Mouse (Mus musculus): Measurements from ENCODE around the gene Hagh. TPM values are rescaled to one million over a fixed set of nuclear protein-coding genes. Genes with fewer than 3 reads are reported as not detected.

The Hagh gene
- polyA plus RNA-seq, 1 experiment from 2014 or later: 71.5 TPM

- H3K9ac ChIP-seq: no peak overlapping the region
- 67% methylated on average over 10 of the region's 10 CpGs for WGBS
- no peaks in the 10 kb centered on the region for H3K4me1 ChIP-seq (replicated peaks; ENCODE audit: control insufficient read depth, insufficient read depth, low read length)
- no peaks in the 10 kb centered on the region for H3K9me3 ChIP-seq (ENCODE audit: control insufficient read depth, low read length)
- H3K27me3 ChIP-seq (ENCODE audit: control insufficient read depth, insufficient read depth, low read length): no peaks in the 10 kb centered on the region
- no peak overlapping the region for H3K4me3 ChIP-seq (replicated peaks; ENCODE audit: low read length)
- no peak overlapping the region for H3K4me2 ChIP-seq (replicated peaks)
- peaks cover under 1% of the 10 kb centered on the region for H3K36me3 ChIP-seq (replicated peaks; ENCODE audit: control insufficient read depth, insufficient read depth)
- ATAC-seq (ENCODE audit: low FRiP score) (no peak), DNase-seq (ENCODE audit: low spot score) (no peak)
- no peak overlapping the region for H3K27ac ChIP-seq
Measured at GRCm38 (mm10) chr17:24877336-24878116, 37.6 kb downstream of the Hagh start.

DNA sequence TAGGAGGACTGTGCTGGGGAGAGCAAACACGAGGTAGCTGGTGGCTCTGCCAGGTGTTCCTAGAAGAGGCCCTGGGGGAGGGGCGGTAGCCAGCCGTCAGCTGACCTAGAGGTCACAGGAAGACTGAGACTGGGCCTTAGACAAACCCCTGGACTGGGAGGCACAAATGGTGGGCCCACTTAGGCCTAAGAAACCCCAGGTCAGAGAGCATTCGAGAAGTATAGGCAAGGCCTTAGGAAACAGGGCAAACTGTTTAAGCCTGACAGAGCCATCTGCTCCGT, 38.1 kb downstream of the Hagh start:
- WGBS: 44% methylated on average over 5 of the region's 5 CpGs
- H3K36me3 ChIP-seq (replicated peaks; ENCODE audit: control insufficient read depth, insufficient read depth): peaks cover 6% of the 10 kb centered on the region
- H3K4me1 ChIP-seq (replicated peaks; ENCODE audit: control insufficient read depth, insufficient read depth, low read length): no peaks in the 10 kb centered on the region
- no peak overlapping the region for H3K9ac ChIP-seq
- no peak overlapping the region for H3K27ac ChIP-seq
- DNase-seq (ENCODE audit: low spot score) (no peak), ATAC-seq (ENCODE audit: low FRiP score) (no peak)
- no peak overlapping the region for H3K4me2 ChIP-seq (replicated peaks)
- no peak overlapping the region for H3K4me3 ChIP-seq (replicated peaks; ENCODE audit: low read length)
- no peaks in the 10 kb centered on the region for H3K9me3 ChIP-seq (ENCODE audit: control insufficient read depth, low read length)
- no peaks in the 10 kb centered on the region for H3K27me3 ChIP-seq (ENCODE audit: control insufficient read depth, insufficient read depth, low read length)

DNA sequence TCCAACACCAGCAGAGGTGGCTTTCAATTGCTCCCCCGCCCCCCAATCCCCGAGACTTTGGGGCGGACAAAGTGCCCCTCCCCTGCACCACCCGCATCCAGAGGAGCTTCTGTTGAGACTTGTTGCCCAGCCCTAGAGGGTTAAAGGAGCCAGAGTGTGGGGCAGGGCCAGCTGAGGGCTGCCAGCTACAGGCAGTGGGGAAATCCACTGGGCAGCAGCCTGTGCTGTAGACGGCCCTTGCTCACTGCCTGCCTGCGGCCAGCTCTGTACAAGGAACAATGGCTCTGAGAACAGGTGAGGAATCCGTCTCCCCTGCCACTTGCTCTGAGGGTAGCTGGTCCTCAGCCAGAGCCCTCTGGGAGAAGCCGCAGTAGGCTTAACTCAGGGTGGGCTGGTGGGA, 38.6 kb downstream of the Hagh start:
- no peak overlapping the region for H3K4me3 ChIP-seq (replicated peaks; ENCODE audit: low read length)
- H3K4me1 ChIP-seq (replicated peaks; ENCODE audit: control insufficient read depth, insufficient read depth, low read length): no peaks in the 10 kb centered on the region
- WGBS: 80% methylated on average over 8 of the region's 8 CpGs
- no peaks in the 10 kb centered on the region for H3K9me3 ChIP-seq (ENCODE audit: control insufficient read depth, low read length)
- H3K27me3 ChIP-seq (ENCODE audit: control insufficient read depth, insufficient read depth, low read length): no peaks in the 10 kb centered on the region
- H3K27ac ChIP-seq: no peak overlapping the region
- no peak overlapping the region for H3K4me2 ChIP-seq (replicated peaks)
- peaks cover 10% of the 10 kb centered on the region for H3K36me3 ChIP-seq (replicated peaks; ENCODE audit: control insufficient read depth, insufficient read depth)
- DNase-seq (ENCODE audit: low spot score) (no peak), ATAC-seq (ENCODE audit: low FRiP score) (no peak)
- no peak overlapping the region for H3K9ac ChIP-seq

- no peak overlapping the region for H3K4me3 ChIP-seq (replicated peaks; ENCODE audit: low read length)
- no peaks in the 10 kb centered on the region for H3K9me3 ChIP-seq (ENCODE audit: control insufficient read depth, low read length)
- no peak overlapping the region for H3K27ac ChIP-seq
- no peak for DNase-seq (ENCODE audit: low spot score)
- H3K9ac ChIP-seq: no peak overlapping the region
- WGBS: 54% methylated on average over 7 of the region's 7 CpGs
- no peak for ATAC-seq (ENCODE audit: low FRiP score)
- peaks cover 7% of the 10 kb centered on the region for H3K4me1 ChIP-seq (replicated peaks; ENCODE audit: control insufficient read depth, insufficient read depth, low read length)
- peaks cover 21% of the 10 kb centered on the region for H3K36me3 ChIP-seq (replicated peaks; ENCODE audit: control insufficient read depth, insufficient read depth)
- H3K4me2 ChIP-seq (replicated peaks): no peak overlapping the region
- no peaks in the 10 kb centered on the region for H3K27me3 ChIP-seq (ENCODE audit: control insufficient read depth, insufficient read depth, low read length)
Measured at GRCm38 (mm10) chr17:24881738-24882440, 41.9 kb downstream of the Hagh start.

DNA sequence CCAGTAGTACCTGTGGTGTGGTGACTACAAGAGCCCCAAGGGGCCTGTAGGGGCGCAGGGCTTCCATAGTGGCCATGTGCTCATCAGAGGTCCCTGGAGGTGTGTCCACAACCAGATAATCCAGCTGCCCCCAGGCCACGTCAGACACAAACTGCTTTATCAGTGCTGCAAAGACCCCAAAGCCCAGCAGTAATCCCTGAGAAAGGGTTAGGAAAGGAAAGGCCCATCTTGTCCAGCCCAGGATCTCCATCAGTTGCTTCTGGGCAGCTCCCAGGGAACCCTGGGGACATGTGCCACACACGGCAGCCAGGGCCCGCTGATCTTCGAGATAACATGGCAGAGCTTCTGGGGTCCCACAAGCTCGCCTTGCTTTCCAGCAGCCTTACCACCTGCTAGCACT, 44.4 kb downstream of the Hagh start:
- no peaks in the 10 kb centered on the region for H3K27me3 ChIP-seq (ENCODE audit: control insufficient read depth, insufficient read depth, low read length)
- DNase-seq (ENCODE audit: low spot score) (no peak), ATAC-seq (ENCODE audit: low FRiP score) (no peak)
- peaks cover 18% of the 10 kb centered on the region for H3K4me1 ChIP-seq (replicated peaks; ENCODE audit: control insufficient read depth, insufficient read depth, low read length)
- peaks cover 33% of the 10 kb centered on the region for H3K36me3 ChIP-seq (replicated peaks; ENCODE audit: control insufficient read depth, insufficient read depth)
- H3K4me3 ChIP-seq (replicated peaks; ENCODE audit: low read length): no peak overlapping the region
- no peaks in the 10 kb centered on the region for H3K9me3 ChIP-seq (ENCODE audit: control insufficient read depth, low read length)
- H3K27ac ChIP-seq: no peak overlapping the region
- no peak overlapping the region for H3K4me2 ChIP-seq (replicated peaks)
- 90% methylated on average over 6 of the region's 6 CpGs for WGBS
- H3K9ac ChIP-seq: no peak overlapping the region

GRCm38 (mm10) chr17:24885356-24886133, 45.6 kb downstream of the Hagh start:
- Histone ChIP-seq H3K9me3 (ENCODE audit: control insufficient read depth, low read length) (no peaks in the 10 kb centered on the region), H3K4me2 (replicated peaks) (peak overlapping the region; percentile 69), H3K36me3 (replicated peaks; ENCODE audit: control insufficient read depth, insufficient read depth) (peaks cover 45% of the 10 kb centered on the region), H3K27ac (no peak overlapping the region), H3K9ac (peak overlapping the region; percentile 49), H3K4me3 (replicated peaks; ENCODE audit: low read length) (peak overlapping the region; percentile 49), H3K27me3 (ENCODE audit: control insufficient read depth, insufficient read depth, low read length) (no peaks in the 10 kb centered on the region), H3K4me1 (replicated peaks; ENCODE audit: control insufficient read depth, insufficient read depth, low read length) (peaks cover 18% of the 10 kb centered on the region)
- DNase-seq (ENCODE audit: low spot score) (no peak), ATAC-seq (ENCODE audit: low FRiP score) (no peak)
- WGBS: 25% methylated on average over 22 of the region's 22 CpGs

DNA sequence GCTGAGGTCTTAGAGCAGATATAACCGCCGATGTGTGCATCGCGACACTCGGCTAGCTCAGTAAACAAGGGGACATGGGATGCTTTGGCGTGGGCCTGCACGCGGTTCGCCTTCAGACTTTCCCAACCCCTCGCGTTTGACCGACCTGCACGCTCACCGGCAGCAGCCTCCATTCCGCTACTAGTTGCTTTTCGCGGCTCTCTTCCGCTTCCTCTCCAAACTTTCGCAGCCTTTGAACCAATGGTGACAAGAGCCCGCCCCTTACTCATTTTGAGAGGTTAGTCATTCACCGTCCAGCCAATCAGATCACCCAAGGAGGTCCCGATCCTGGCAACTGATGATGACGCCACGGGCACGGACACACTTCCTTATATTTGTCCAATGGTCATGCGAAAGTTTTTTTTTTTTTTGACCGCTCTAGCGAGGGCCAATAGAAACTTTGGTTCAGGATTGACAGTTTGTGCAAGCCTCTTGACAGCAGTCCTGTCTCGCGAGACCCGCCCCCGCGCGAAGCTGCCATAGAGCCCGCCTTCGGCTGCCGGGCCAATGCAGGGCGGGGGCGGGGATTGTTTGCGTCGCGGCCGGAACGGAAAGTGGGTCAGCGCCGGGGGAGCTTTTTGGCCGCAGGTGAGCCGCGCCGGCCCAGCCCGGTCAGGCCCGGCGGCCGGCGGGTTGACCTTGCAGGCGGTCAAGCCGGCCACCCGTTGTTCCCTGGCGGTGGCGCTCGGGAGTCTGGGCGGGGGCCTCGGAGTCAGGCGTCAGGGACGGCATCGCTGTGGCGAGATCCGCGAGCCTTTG, 46.4 kb downstream of the Hagh start, which contains the start of the genes Nubp2 and Spsb3:
Gene Nubp2, minus strand, starts transcription at position 216 of the 798 bp plus-strand sequence.
Gene Spsb3, plus strand, starts transcription at position 510 of the 798 bp plus-strand sequence.
- H3K4me1 ChIP-seq (replicated peaks; ENCODE audit: control insufficient read depth, insufficient read depth, low read length): peaks cover 18% of the 10 kb centered on the region
- H3K9me3 ChIP-seq (ENCODE audit: control insufficient read depth, low read length): no peaks in the 10 kb centered on the region
- peak within 1 kb of the TSS; percentile 74 for H3K4me2 ChIP-seq (replicated peaks)
- under 1% methylated on average over 69 of the region's 69 CpGs for WGBS
- H3K9ac ChIP-seq: peak within 1 kb of the TSS; percentile 88
- no peaks in the 10 kb centered on the region for H3K27me3 ChIP-seq (ENCODE audit: control insufficient read depth, insufficient read depth, low read length)
- DNase-seq (ENCODE audit: low spot score): peak; percentile 98
- H3K4me3 ChIP-seq (replicated peaks; ENCODE audit: low read length): peak within 1 kb of the TSS; percentile 95
- H3K27ac ChIP-seq: peak within 1 kb of the TSS; percentile 82
- H3K36me3 ChIP-seq (replicated peaks; ENCODE audit: control insufficient read depth, insufficient read depth): peaks cover 53% of the 10 kb centered on the region
- ATAC-seq (ENCODE audit: low FRiP score): peak; percentile 96

DNA sequence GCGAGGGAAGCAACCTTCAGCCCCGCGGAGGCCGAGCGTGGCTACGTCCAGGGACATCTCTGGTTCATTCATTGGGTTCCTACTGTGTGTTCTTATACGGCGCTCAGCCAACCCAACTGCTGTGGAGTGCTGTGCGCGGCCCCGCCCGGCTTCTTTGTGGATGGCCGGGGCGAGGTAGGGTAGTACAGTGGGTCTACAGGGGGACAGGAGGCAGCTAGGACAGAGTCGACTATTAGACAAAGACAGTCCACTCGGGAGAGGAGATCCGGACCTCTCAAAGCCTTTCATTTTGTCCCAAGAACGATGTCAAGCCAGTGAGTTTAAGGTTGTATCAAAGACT, 47.0 kb downstream of the Hagh start:
- peak overlapping the region; percentile 82 for H3K27ac ChIP-seq
- WGBS: 2% methylated on average over 18 of the region's 18 CpGs
- H3K9ac ChIP-seq: peak overlapping the region; percentile 88
- DNase-seq (ENCODE audit: low spot score): no peak
- peaks cover 18% of the 10 kb centered on the region for H3K4me1 ChIP-seq (replicated peaks; ENCODE audit: control insufficient read depth, insufficient read depth, low read length)
- no peak; the same call in none of the 2 replicates for ATAC-seq (ENCODE audit: low FRiP score)
- peak overlapping the region; percentile 95 for H3K4me3 ChIP-seq (replicated peaks; ENCODE audit: low read length)
- peaks cover 58% of the 10 kb centered on the region for H3K36me3 ChIP-seq (replicated peaks; ENCODE audit: control insufficient read depth, insufficient read depth)
- H3K4me2 ChIP-seq (replicated peaks): peak overlapping the region; percentile 74
- H3K9me3 ChIP-seq (ENCODE audit: control insufficient read depth, low read length): no peaks in the 10 kb centered on the region
- H3K27me3 ChIP-seq (ENCODE audit: control insufficient read depth, insufficient read depth, low read length): no peaks in the 10 kb centered on the region
